Mouse (Mus musculus) liver, postnatal 0 days (tissue): ENCODE measurements around the gene Dcaf1. TPM values are rescaled to one million over a fixed set of nuclear protein-coding genes. Genes with fewer than 3 reads are reported as not detected.
A peak's percentile ranks its signal among the peaks of the same experiment; 100 is the strongest.

Source experiments
- ATAC-seq: fragments of 200-750 bp; cut with Nextera tagmentation; 2 replicates; pipeline ENCODE4 v1.8.0; 2017; ENCODE audit warnings: mild to moderate bottlenecking, moderate library complexity
- DNase-seq: peaks from one replicate; pipeline ENCODE4 v3.0.0-alpha.2; 2016
- H3K27ac ChIP-seq: fragments of 300-500 bp; sonication (generic); 2 replicates; pipeline ENCODE4 v1.5.1; 2014; ENCODE audit warnings: antibody characterized with exemption, moderate library complexity, mild to moderate bottlenecking, low read depth
- H3K27me3 ChIP-seq: fragments of 300-500 bp; sonication (generic); 2 replicates; pipeline ENCODE4 v1.6.1; 2014; ENCODE audit warnings: low read length, control low read depth, mixed read lengths; ENCODE audit not compliant: insufficient read depth
- H3K36me3 ChIP-seq: fragments of 300-500 bp; sonication (generic); replicated peaks from 2 replicates; pipeline ENCODE4 v1.6.1; 2014; ENCODE audit warnings: mild to moderate bottlenecking, control low read depth, low read length, moderate library complexity, mixed read lengths; ENCODE audit not compliant: insufficient read depth
- H3K4me1 ChIP-seq: fragments of 300-500 bp; sonication (generic); 2 replicates; pipeline ENCODE4 v1.6.1; 2014; ENCODE audit warnings: antibody characterized with exemption, mild to moderate bottlenecking, control low read depth; ENCODE audit not compliant: insufficient read depth
- H3K4me2 ChIP-seq: fragments of 300-500 bp; sonication (generic); 2 replicates; pipeline ENCODE4 v1.6.1; 2014; ENCODE audit warnings: low read depth, mild to moderate bottlenecking, low read length, moderate library complexity, mixed read lengths
- H3K4me3 ChIP-seq: fragments of 300-500 bp; sonication (generic); 2 replicates; pipeline ENCODE4 v1.5.1; 2014; ENCODE audit warnings: low read depth, low read length
- H3K9ac ChIP-seq: fragments of 300-500 bp; sonication (generic); replicated peaks from 2 replicates; pipeline ENCODE4 v1.6.1; 2014; ENCODE audit warnings: mild to moderate bottlenecking, moderate library complexity
- H3K9me3 ChIP-seq: fragments of 300-500 bp; sonication (generic); 2 replicates; pipeline ENCODE4 v1.6.1; 2016; ENCODE audit warnings: mild to moderate bottlenecking, control low read depth, low read length, mixed read lengths
- CTCF ChIP-seq: sonication (generic); IDR thresholded peaks from 2 replicates; pipeline ENCODE4 v1.5.1; 2016; ENCODE audit warnings: antibody characterized with exemption, low read depth
- EP300 ChIP-seq: IDR thresholded peaks from 2 replicates; pipeline ENCODE4 v1.6.1; 2016; ENCODE audit warnings: antibody characterized with exemption, low read depth, mild to moderate bottlenecking
- WGBS: fragments of 180-500 bp; shearing (Covaris S2); extraction: QIAGEN DNeasy Blood & Tissue Kit; methylation state at CpG from one replicate; pipeline ENCODE4 v1.1.7; 2014; ENCODE audit not compliant: insufficient replicate concordance; 5-methylcytosine and 5-hydroxymethylcytosine counted together
- polyA plus RNA-seq: library from polyadenylated mRNA; unstranded; fragments of >200 nt; fragmentation: Nextera tagmentation; extraction: Ambion mirVana; gene quantifications from 2 replicates; pipeline ENCODE4 v1.2.1, GENCODE M21; 2015

The Dcaf1 gene
- polyA plus RNA-seq, 1 experiment from 2014 or later = 3.1 TPM

GRCm38 (mm10) chr9:106818191-106818590 lies 3.5 kb upstream of the Dcaf1 start:
- Histone ChIP-seq H3K4me1 (peaks cover 9% of the 10 kb centered on the region), H3K4me2 (no peak overlapping the region), H3K27me3 (no peaks in the 10 kb centered on the region), H3K27ac (no peak overlapping the region), H3K36me3 (no peaks in the 10 kb centered on the region), H3K9ac (no peak overlapping the region), H3K9me3 (no peaks in the 10 kb centered on the region), H3K4me3 (no peak overlapping the region)
- DNase-seq (no peak), ATAC-seq (no peak)
- WGBS = 72% methylated on average over 6 of the region's 6 CpGs
- TF ChIP-seq EP300 (no peak), CTCF (no peak)

GRCm38 (mm10) chr9:106819201-106819600 lies 2.5 kb upstream of the Dcaf1 start:
- Histone ChIP-seq H3K9ac (no peak overlapping the region), H3K9me3 (no peaks in the 10 kb centered on the region), H3K4me1 (peaks cover 9% of the 10 kb centered on the region), H3K4me3 (no peak overlapping the region), H3K27me3 (no peaks in the 10 kb centered on the region), H3K36me3 (no peaks in the 10 kb centered on the region), H3K27ac (no peak overlapping the region), H3K4me2 (no peak overlapping the region)
- ATAC-seq (no peak), DNase-seq (peak; percentile 20)
- 96% methylated on average over 1 of the region's 1 CpGs for WGBS
- TF ChIP-seq EP300 (no peak), CTCF (peak; percentile 63)

GRCm38 (mm10) chr9:106821050-106821617 lies 540 bp upstream of the Dcaf1 start:
- peak overlapping the region; percentile 92 for H3K4me3 ChIP-seq
- ATAC-seq = no peak
- WGBS = 22% methylated on average over 15 of the region's 15 CpGs
- H3K36me3 ChIP-seq = no peaks in the 10 kb centered on the region
- no peak for DNase-seq
- H3K4me2 ChIP-seq = peak overlapping the region; percentile 66
- peaks cover 3% of the 10 kb centered on the region for H3K4me1 ChIP-seq
- peak overlapping the region; percentile 58 for H3K27ac ChIP-seq
- no peaks in the 10 kb centered on the region for H3K27me3 ChIP-seq
- H3K9me3 ChIP-seq = no peaks in the 10 kb centered on the region
- peak overlapping the region; percentile 66 for H3K9ac ChIP-seq
- TF ChIP-seq CTCF (no peak), EP300 (0 out of 2 replicates have a peak, but pooled peaks have one; percentile 6)

- DNase-seq (peak; percentile 94), ATAC-seq (peak; percentile 80)
- Histone ChIP-seq H3K4me1 (peaks cover 3% of the 10 kb centered on the region), H3K27ac (peak overlapping the region; percentile 96), H3K9ac (peak overlapping the region; percentile 95), H3K36me3 (no peaks in the 10 kb centered on the region), H3K4me2 (peak overlapping the region; percentile 80), H3K4me3 (peak overlapping the region; percentile 92), H3K9me3 (no peaks in the 10 kb centered on the region), H3K27me3 (no peaks in the 10 kb centered on the region)
- WGBS = under 1% methylated on average over 26 of the region's 32 CpGs
- TF ChIP-seq EP300 (peak; percentile 32; the same call in 1 of the 2 replicates), CTCF (no peak)
These were observed 869 bp downstream of the Dcaf1 start for GRCm38 (mm10) chr9:106822381-106823104.

DNA sequence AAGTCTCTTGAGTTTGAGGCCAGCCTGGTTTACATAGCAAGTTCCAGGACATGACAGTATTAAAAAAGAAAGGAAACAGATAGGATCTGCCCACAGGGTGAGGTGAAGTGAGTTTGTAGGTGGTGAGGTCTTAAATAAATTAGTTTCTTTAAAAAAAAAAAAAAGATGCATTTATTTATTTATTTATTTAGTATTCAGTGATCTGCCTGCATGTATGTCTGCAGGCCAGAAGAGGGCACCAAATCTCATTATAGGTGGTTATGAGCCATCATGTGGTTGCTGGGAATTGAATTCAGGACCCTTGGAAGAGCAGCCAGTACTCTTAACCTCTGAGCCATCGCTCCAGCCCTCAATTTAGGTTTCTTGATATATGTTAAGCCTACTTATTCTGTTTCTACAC lies 18.9 kb downstream of the Dcaf1 start:
- Histone ChIP-seq H3K36me3 (peaks cover 50% of the 10 kb centered on the region), H3K4me1 (no peaks in the 10 kb centered on the region), H3K9ac (no peak overlapping the region), H3K27me3 (no peaks in the 10 kb centered on the region), H3K4me2 (no peak overlapping the region), H3K4me3 (no peak overlapping the region), H3K27ac (no peak overlapping the region), H3K9me3 (no peaks in the 10 kb centered on the region)
- 98% methylated on average over 1 of the region's 1 CpGs for WGBS
- DNase-seq = no peak
- TF ChIP-seq CTCF (peak; percentile 50), EP300 (no peak)
- ATAC-seq = no peak

- Histone ChIP-seq H3K4me2 (no peak overlapping the region), H3K9me3 (no peaks in the 10 kb centered on the region), H3K36me3 (peaks cover 51% of the 10 kb centered on the region), H3K4me1 (no peaks in the 10 kb centered on the region), H3K27ac (no peak overlapping the region), H3K27me3 (no peaks in the 10 kb centered on the region), H3K9ac (no peak overlapping the region), H3K4me3 (no peak overlapping the region)
- ATAC-seq (no peak), DNase-seq (no peak)
- TF ChIP-seq EP300 (no peak), CTCF (no peak)
- WGBS = 89% methylated on average over 6 of the region's 6 CpGs
These were observed 21.1 kb downstream of the Dcaf1 start for GRCm38 (mm10) chr9:106842800-106843199.
